Mouse (Mus musculus) inflammation-experienced regulatory T-cells, adult 16 weeks (primary cell): ENCODE measurements around the gene Ccng2. TPM values are rescaled to one million over a fixed set of nuclear protein-coding genes. Genes with fewer than 3 reads are reported as not detected.

Experiments
- polyA plus RNA-seq: library from polyadenylated mRNA; unstranded; fragments of 100-300 nt; shearing (Covaris generic); gene quantifications from one replicate; pipeline ENCODE4 v1.2.1, GENCODE M21; 2017

Gene Ccng2
- polyA plus RNA-seq = 61.9 TPM

GRCm38 (mm10) chr5:93266883-93267704, at the start of gene Ccng2:
Ccng2 (plus strand) TSS chr5:93267257.

Other genes with a start within 250 kb of the Ccng2 start
- not detected for gene Sowahb, start 222.2 kb upstream of the Ccng2 start, polyA plus RNA-seq
- gene Sept11, start 173.8 kb upstream of the Ccng2 start, polyA plus RNA-seq = 45.3 TPM
- 49.2 TPM for gene Ccni, start 60.8 kb upstream of the Ccng2 start, polyA plus RNA-seq
- gene 2010109A12Rik, start 60.7 kb upstream of the Ccng2 start, polyA plus RNA-seq = 0.76 TPM